Mouse (Mus musculus) intestine, postnatal 0 days (tissue): Measurements from ENCODE around the gene Abcc2. TPM values are rescaled to one million over a fixed set of nuclear protein-coding genes. Genes with fewer than 3 reads are reported as not detected.

Experiments
- ATAC-seq: fragments of 200-750 bp; cut with Nextera tagmentation; 2 replicates; pipeline ENCODE4 v1.8.0; 2017; ENCODE audit warnings: mild to moderate bottlenecking, moderate TSS enrichment, moderate library complexity
- H3K27ac ChIP-seq: fragments of 300-500 bp; sonication (generic); 2 replicates; pipeline ENCODE4 v1.5.1; 2014; ENCODE audit warnings: mild to moderate bottlenecking, low read depth, low read length, moderate library complexity
- H3K27me3 ChIP-seq: fragments of 300-500 bp; sonication (generic); replicated peaks from 2 replicates; pipeline ENCODE4 v1.6.1; 2014; ENCODE audit warnings: low read length, mixed read lengths; ENCODE audit not compliant: control insufficient read depth, insufficient read depth
- H3K36me3 ChIP-seq: fragments of 300-500 bp; sonication (generic); 2 replicates; pipeline ENCODE4 v1.6.1; 2014; ENCODE audit warnings: mild to moderate bottlenecking, moderate library complexity; ENCODE audit not compliant: control insufficient read depth, insufficient read depth
- H3K4me1 ChIP-seq: fragments of 300-500 bp; sonication (generic); replicated peaks from 2 replicates; pipeline ENCODE4 v1.6.1; 2014; ENCODE audit warnings: antibody characterized with exemption, low read length, mixed read lengths; ENCODE audit not compliant: control insufficient read depth, insufficient read depth
- H3K4me2 ChIP-seq: fragments of 300-500 bp; sonication (generic); replicated peaks from 2 replicates; pipeline ENCODE4 v1.6.1; 2014; ENCODE audit warnings: low read depth, mild to moderate bottlenecking, moderate library complexity
- H3K4me3 ChIP-seq: fragments of 300-500 bp; sonication (generic); 2 replicates; pipeline ENCODE4 v1.5.1; 2014; ENCODE audit warnings: low read depth, low read length
- H3K9ac ChIP-seq: fragments of 300-500 bp; sonication (generic); 2 replicates; pipeline ENCODE4 v1.6.1; 2014; ENCODE audit warnings: mild to moderate bottlenecking, low read depth, low read length
- H3K9me3 ChIP-seq: fragments of 300-500 bp; sonication (generic); 2 replicates; pipeline ENCODE4 v1.6.1; 2016; ENCODE audit warnings: mixed run types; ENCODE audit not compliant: control insufficient read depth
- CTCF ChIP-seq: sonication (generic); IDR thresholded peaks from 2 replicates; pipeline ENCODE4 v1.5.1; 2016; ENCODE audit warnings: low read depth, mild to moderate bottlenecking, control low read depth, antibody characterized with exemption, moderate library complexity
- WGBS: fragments of 180-500 bp; shearing (Covaris S2); extraction: QIAGEN DNeasy Blood & Tissue Kit; methylation state at CpG from one replicate; pipeline ENCODE4 v1.1.7; 2014; 5-methylcytosine and 5-hydroxymethylcytosine counted together
- polyA plus RNA-seq: library from polyadenylated mRNA; unstranded; fragments of >200 nt; fragmentation: Nextera tagmentation; extraction: Ambion mirVana; gene quantifications from 2 replicates; pipeline ENCODE4 v1.2.1, GENCODE M21; 2015

Abcc2 gene
- polyA plus RNA-seq, 1 experiment from 2014 or later = 90.5 TPM

- H3K27me3 ChIP-seq = no peaks in the 10 kb centered on the region
- H3K9ac ChIP-seq = no peak overlapping the region
- peak; percentile 89 for ATAC-seq
Measured at GRCm38 (mm10) chr19:43826855-43827254, 44.9 kb downstream of the Abcc2 start.

GRCm38 (mm10) chr19:43832425-43833069 is 50.6 kb downstream of the Abcc2 start:
- H3K9ac ChIP-seq = no peak overlapping the region
- H3K27ac ChIP-seq = no peak overlapping the region
- H3K4me1 ChIP-seq = no peaks in the 10 kb centered on the region
- H3K4me2 ChIP-seq = no peak overlapping the region
- H3K9me3 ChIP-seq = no peaks in the 10 kb centered on the region
- H3K4me3 ChIP-seq = no peak overlapping the region
- no peaks in the 10 kb centered on the region for H3K27me3 ChIP-seq
- peaks cover 62% of the 10 kb centered on the region for H3K36me3 ChIP-seq
- no peak for ATAC-seq
- peak; percentile 96 for TF ChIP-seq CTCF
- 37% methylated on average over 21 of the region's 21 CpGs for WGBS

More at GRCm38 (mm10) chr19:43826855-43827254, 44.9 kb downstream of the Abcc2 start:
- Histone ChIP-seq H3K4me3 (no peak overlapping the region), H3K36me3 (peaks cover 56% of the 10 kb centered on the region), H3K4me2 (no peak overlapping the region), H3K4me1 (no peaks in the 10 kb centered on the region), H3K9me3 (no peaks in the 10 kb centered on the region), H3K27ac (no peak overlapping the region)
- WGBS = 37% methylated on average over 8 of the region's 8 CpGs
- TF ChIP-seq CTCF = no peak

- whole genome bisulfite sequencing = 86% methylated on average over 9 of the region's 9 CpGs
- no peaks in the 10 kb centered on the region for H3K9me3 ChIP-seq
- no peak overlapping the region for H3K4me2 ChIP-seq
- H3K27ac ChIP-seq = no peak overlapping the region
- TF ChIP-seq CTCF = no peak
- no peaks in the 10 kb centered on the region for H3K27me3 ChIP-seq
- H3K36me3 ChIP-seq = peaks cover 29% of the 10 kb centered on the region
- no peak overlapping the region for H3K4me3 ChIP-seq
- H3K4me1 ChIP-seq = no peaks in the 10 kb centered on the region
- H3K9ac ChIP-seq = no peak overlapping the region
- no peak for ATAC-seq
Measured at GRCm38 (mm10) chr19:43843184-43843583, 61.2 kb downstream of the Abcc2 start.

GRCm38 (mm10) chr19:43845331-43845908 is 63.4 kb downstream of the Abcc2 start:
- Histone ChIP-seq H3K27ac (no peak overlapping the region), H3K27me3 (no peaks in the 10 kb centered on the region), H3K4me3 (no peak overlapping the region), H3K4me2 (no peak overlapping the region), H3K9me3 (no peaks in the 10 kb centered on the region), H3K4me1 (no peaks in the 10 kb centered on the region), H3K9ac (no peak overlapping the region), H3K36me3 (peaks cover 51% of the 10 kb centered on the region)
- ATAC-seq = no peak
- 54% methylated on average over 7 of the region's 7 CpGs for WGBS
- TF ChIP-seq CTCF = no peak

DNA sequence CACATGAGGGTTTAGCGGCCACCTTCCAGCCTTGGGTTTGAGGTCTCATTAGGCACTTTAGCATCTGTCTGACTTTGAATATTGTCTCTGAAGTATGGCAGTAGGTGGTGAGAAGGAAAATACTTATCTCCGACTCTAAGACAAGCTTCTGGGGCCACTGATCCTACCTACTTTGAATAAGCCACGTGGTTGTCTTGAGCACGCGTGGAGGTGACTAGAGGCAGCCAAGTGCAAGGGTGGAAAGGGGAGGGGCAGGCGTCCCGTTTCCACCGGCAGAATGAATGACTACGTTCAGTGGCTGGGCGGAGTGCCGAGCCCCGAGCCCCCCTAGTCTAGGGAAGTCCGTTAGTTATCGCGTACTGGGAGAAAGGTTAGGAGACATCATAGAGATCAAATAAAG is 65.1 kb downstream of the Abcc2 start:
- no peak for ATAC-seq
- Histone ChIP-seq H3K27me3 (no peaks in the 10 kb centered on the region), H3K9ac (no peak overlapping the region), H3K36me3 (peaks cover 66% of the 10 kb centered on the region), H3K9me3 (no peaks in the 10 kb centered on the region), H3K4me3 (no peak overlapping the region), H3K27ac (no peak overlapping the region), H3K4me2 (no peak overlapping the region), H3K4me1 (no peaks in the 10 kb centered on the region)
- 78% methylated on average over 15 of the region's 15 CpGs for WGBS
- no peak for TF ChIP-seq CTCF

- TF ChIP-seq CTCF = no peak
- H3K4me1 ChIP-seq = no peaks in the 10 kb centered on the region
- H3K9me3 ChIP-seq = no peaks in the 10 kb centered on the region
- H3K9ac ChIP-seq = no peak overlapping the region
- no peak for ATAC-seq
- no peak overlapping the region for H3K4me3 ChIP-seq
- WGBS = 96% methylated on average over 15 of the region's 15 CpGs
- no peak overlapping the region for H3K27ac ChIP-seq
- H3K27me3 ChIP-seq = no peaks in the 10 kb centered on the region
- no peak overlapping the region for H3K4me2 ChIP-seq
- peaks cover 72% of the 10 kb centered on the region for H3K36me3 ChIP-seq
Measured at GRCm38 (mm10) chr19:43847966-43848365, 66.0 kb downstream of the Abcc2 start.
